Mouse (Mus musculus) bone marrow, adult 2 months (tissue): ENCODE measurements around the gene Etfdh. TPM values are rescaled to one million over a fixed set of nuclear protein-coding genes. Genes with fewer than 3 reads are reported as not detected.

Source experiments
- H3K27ac ChIP-seq: fragments of 200-500 bp; 2 replicates; pipeline ENCODE4 v1.5.1; 2012; ENCODE audit warnings: low read depth, mild to moderate bottlenecking, control low read depth, inconsistent platforms, low read length; ENCODE audit not compliant: control insufficient read depth, poor library complexity, insufficient read depth
- H3K4me1 ChIP-seq: fragments of 200-500 bp; 2 replicates; pipeline ENCODE4 v1.6.1; 2011; ENCODE audit warnings: low read length; ENCODE audit not compliant: control insufficient read depth, insufficient read depth
- H3K4me3 ChIP-seq: fragments of 200-500 bp; replicated peaks from 2 replicates; pipeline ENCODE3; 2011; ENCODE audit warnings: mild to moderate bottlenecking, low read depth, low read length, control low read depth; ENCODE audit not compliant: control insufficient read depth
- CTCF ChIP-seq: fragments of 200-500 bp; IDR thresholded peaks from 2 replicates; pipeline ENCODE4 v1.5.1; 2011; ENCODE audit warnings: low read length, control low read depth; ENCODE audit not compliant: control insufficient read depth, insufficient read depth
- POLR2A ChIP-seq: fragments of 200-500 bp; IDR thresholded peaks from 2 replicates; pipeline ENCODE4 v1.6.1; 2011; ENCODE audit warnings: low read depth, mild to moderate bottlenecking, control low read depth, low read length, borderline replicate concordance; ENCODE audit not compliant: control insufficient read depth
- WGBS: fragments of 180-500 bp; shearing (Covaris S2); methylation state at CpG from one replicate; pipeline ENCODE4 v1.1.7; 2018; 5-methylcytosine and 5-hydroxymethylcytosine counted together
- polyA plus RNA-seq: library from polyadenylated mRNA; stranded (reverse); fragments of >200 nt; gene quantifications from 2 replicates; pipeline ENCODE4 v1.2.4, GENCODE M21; 2011; ENCODE audit warnings: low replicate concordance; ENCODE audit not compliant: missing spikeins, insufficient read depth, insufficient read length

Gene Etfdh
- polyA plus RNA-seq, 1 experiment = 12.2 TPM

- TF ChIP-seq POLR2A (peak; percentile 87), CTCF (no peak)
- peak within 1 kb of the TSS; percentile 89 for H3K4me3 ChIP-seq
- H3K27ac ChIP-seq = peak within 1 kb of the TSS; percentile 60
- under 1% methylated on average over 60 of the region's 60 CpGs for WGBS
- no peaks in the 10 kb centered on the region for H3K4me1 ChIP-seq
These were observed 512 bp downstream of the Etfdh start, which contains the start of gene 4930579G24Rik for GRCm38 (mm10) chr3:79628561-79629415. TSS of gene 4930579G24Rik (plus strand) at chr3:79629079.

GRCm38 (mm10) chr3:79628182-79628560 lies 1.1 kb downstream of the Etfdh start:
- peak overlapping the region; percentile 75 for H3K4me3 ChIP-seq
- H3K4me1 ChIP-seq = no peaks in the 10 kb centered on the region
- TF ChIP-seq CTCF = no peak
- TF ChIP-seq POLR2A = no peak
- WGBS = under 1% methylated on average over 9 of the region's 9 CpGs
- H3K27ac ChIP-seq = peak overlapping the region; percentile 53

- TF ChIP-seq POLR2A = no peak
- TF ChIP-seq CTCF = no peak
- Histone ChIP-seq H3K27ac (no peak overlapping the region), H3K4me1 (no peaks in the 10 kb centered on the region), H3K4me3 (peak overlapping the region; percentile 75)
- 5% methylated on average over 10 of the region's 10 CpGs for WGBS
These were observed 1.7 kb downstream of the Etfdh start for GRCm38 (mm10) chr3:79627484-79628181.

- 94% methylated on average over 2 of the region's 2 CpGs for WGBS
- Histone ChIP-seq H3K4me3 (no peak overlapping the region), H3K4me1 (no peaks in the 10 kb centered on the region), H3K27ac (no peak overlapping the region)
- TF ChIP-seq CTCF (no peak), POLR2A (no peak)
These were observed 19.4 kb downstream of the Etfdh start for GRCm38 (mm10) chr3:79609886-79610285.

GRCm38 (mm10) chr3:79595468-79595867 lies 33.8 kb downstream of the Etfdh start:
- H3K4me1 ChIP-seq = no peaks in the 10 kb centered on the region; the same call in 1 of the 2 replicates
- 84% methylated on average over 7 of the region's 7 CpGs for WGBS
- no peak overlapping the region for H3K27ac ChIP-seq
- H3K4me3 ChIP-seq = no peak overlapping the region
- TF ChIP-seq CTCF = no peak
- no peak for TF ChIP-seq POLR2A

GRCm38 (mm10) chr3:79591793-79592471 lies 37.4 kb downstream of the Etfdh start:
- TF ChIP-seq POLR2A (no peak), CTCF (no peak)
- H3K4me3 ChIP-seq = peak overlapping the region; percentile 86
- peak overlapping the region; percentile 48 for H3K27ac ChIP-seq
- under 1% methylated on average over 15 of the region's 15 CpGs for WGBS
- peaks cover under 1% of the 10 kb centered on the region; the same call in 1 of the 2 replicates for H3K4me1 ChIP-seq

GRCm38 (mm10) chr3:79590863-79591792 lies 38.2 kb downstream of the Etfdh start, which contains the start of gene Ppid:
TSS of gene Ppid (plus strand) at chr3:79591342.
- Histone ChIP-seq H3K4me1 (peaks cover 1% of the 10 kb centered on the region; the same call in 1 of the 2 replicates), H3K4me3 (peak within 1 kb of the TSS; percentile 86), H3K27ac (peak within 1 kb of the TSS; percentile 48)
- 3% methylated on average over 63 of the region's 63 CpGs for WGBS
- TF ChIP-seq POLR2A = peak; percentile 79; the same call in 1 of the 2 replicates
- no peak for TF ChIP-seq CTCF
